Mouse (Mus musculus) heart, postnatal 0 days (tissue): ENCODE measurements around the gene Slc16a5. TPM values are rescaled to one million over a fixed set of nuclear protein-coding genes. Genes with fewer than 3 reads are reported as not detected.
A peak's percentile ranks its signal among the peaks of the same experiment; 100 is the strongest.
"Not testable (repeated sequence)": the region's sequence is repeated elsewhere in the genome, so short reads cannot be mapped to it uniquely, and the experiment has no call there.

Experiments used
- ATAC-seq: fragments of 200-750 bp; cut with Nextera tagmentation; 2 replicates; pipeline ENCODE4 v1.8.0; 2017; ENCODE audit warnings: low read depth, moderate number of reproducible peaks, moderate library complexity; ENCODE audit not compliant: insufficient read depth
- DNase-seq: peaks from one replicate; pipeline ENCODE4 v3.0.0-alpha.2; 2016; ENCODE audit warnings: low spot score
- H3K27ac ChIP-seq: fragments of 300-500 bp; sonication (generic); 2 replicates; pipeline ENCODE4 v1.5.1; 2014; ENCODE audit warnings: low read depth, mild to moderate bottlenecking
- H3K27me3 ChIP-seq: fragments of 300-500 bp; sonication (generic); 2 replicates; pipeline ENCODE4 v1.6.1; 2014; ENCODE audit warnings: low read length, mixed read lengths; ENCODE audit not compliant: control insufficient read depth, insufficient read depth
- H3K36me3 ChIP-seq: fragments of 300-500 bp; sonication (generic); replicated peaks from 2 replicates; pipeline ENCODE4 v1.6.1; 2014; ENCODE audit warnings: low read length, mixed read lengths; ENCODE audit not compliant: control insufficient read depth, insufficient read depth
- H3K4me1 ChIP-seq: fragments of 300-500 bp; sonication (generic); 2 replicates; pipeline ENCODE4 v1.6.1; 2014; ENCODE audit warnings: antibody characterized with exemption; ENCODE audit not compliant: control insufficient read depth, insufficient read depth
- H3K4me2 ChIP-seq: fragments of 300-500 bp; sonication (generic); 2 replicates; pipeline ENCODE4 v1.6.1; 2014; ENCODE audit warnings: low read depth, mild to moderate bottlenecking, low read length, moderate library complexity
- H3K4me3 ChIP-seq: fragments of 300-500 bp; sonication (generic); 2 replicates; pipeline ENCODE4 v1.5.1; 2014; ENCODE audit warnings: low read depth, low read length
- H3K9ac ChIP-seq: fragments of 300-500 bp; sonication (generic); replicated peaks from 2 replicates; pipeline ENCODE4 v1.6.1; 2014; ENCODE audit warnings: low read depth, low read length, mixed read lengths
- H3K9me3 ChIP-seq: fragments of 300-500 bp; sonication (generic); replicated peaks from 2 replicates; pipeline ENCODE4 v1.6.1; 2016; ENCODE audit warnings: low read length; ENCODE audit not compliant: control insufficient read depth
- CTCF ChIP-seq: IDR thresholded peaks from 2 replicates; pipeline ENCODE4 v1.5.1; 2016; ENCODE audit warnings: antibody characterized with exemption, control low read depth, low read depth
- EP300 ChIP-seq: IDR thresholded peaks from 2 replicates; pipeline ENCODE4 v1.6.1; 2016; ENCODE audit warnings: antibody characterized with exemption, low read depth
- WGBS: fragments of 180-500 bp; shearing (Covaris S2); extraction: QIAGEN DNeasy Blood & Tissue Kit; methylation state at CpG from one replicate; pipeline ENCODE4 v1.1.7; 2014; 5-methylcytosine and 5-hydroxymethylcytosine counted together
- polyA plus RNA-seq: library from polyadenylated mRNA; unstranded; fragments of >200 nt; fragmentation: Nextera tagmentation; extraction: Ambion mirVana; gene quantifications from 2 replicates; pipeline ENCODE4 v1.2.1, GENCODE M21; 2015
- total RNA-seq: library from RNA; depleted of rRNA; stranded (reverse); fragments of >200 nt; gene quantifications from 2 replicates; pipeline ENCODE4 v1.2.3, GENCODE M21; 2014; ENCODE audit warnings: low replicate concordance

Slc16a5 gene
- total and polyA plus RNA-seq, 2 experiments from 2014 or later, result 0.11 to 0.99 TPM

DNA sequence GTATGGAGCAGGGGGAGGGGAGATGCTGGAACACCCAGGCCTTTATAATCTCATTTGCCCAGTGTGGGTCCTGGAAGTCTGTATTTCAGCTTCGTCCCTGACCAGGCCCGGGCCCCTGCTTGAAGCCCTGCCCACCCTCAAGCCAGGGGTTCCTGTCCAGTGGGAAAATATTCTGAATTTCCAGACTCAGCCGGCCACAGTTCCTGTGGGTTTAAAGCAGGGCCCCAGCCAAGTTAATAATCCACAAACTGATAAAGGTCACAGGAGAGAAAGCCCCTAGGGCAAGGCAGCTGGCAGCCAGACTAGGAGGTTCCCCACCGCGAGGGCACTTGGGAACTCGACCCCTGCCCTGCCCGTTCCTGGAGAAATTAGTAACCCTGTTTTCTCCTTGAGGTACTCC lies 13.3 kb upstream of the Slc16a5 start:
- WGBS, result 70% methylated on average over 7 of the region's 7 CpGs
- Histone ChIP-seq H3K36me3 (no peaks in the 10 kb centered on the region), H3K4me2 (no peak overlapping the region), H3K4me3 (no peak overlapping the region), H3K9me3 (no peaks in the 10 kb centered on the region), H3K27me3 (no peaks in the 10 kb centered on the region), H3K27ac (no peak overlapping the region), H3K4me1 (peaks cover 24% of the 10 kb centered on the region), H3K9ac (no peak overlapping the region)
- DNase-seq (no peak), ATAC-seq (no peak)
- no peak for TF ChIP-seq EP300
- TF ChIP-seq CTCF, result no peak

DNA sequence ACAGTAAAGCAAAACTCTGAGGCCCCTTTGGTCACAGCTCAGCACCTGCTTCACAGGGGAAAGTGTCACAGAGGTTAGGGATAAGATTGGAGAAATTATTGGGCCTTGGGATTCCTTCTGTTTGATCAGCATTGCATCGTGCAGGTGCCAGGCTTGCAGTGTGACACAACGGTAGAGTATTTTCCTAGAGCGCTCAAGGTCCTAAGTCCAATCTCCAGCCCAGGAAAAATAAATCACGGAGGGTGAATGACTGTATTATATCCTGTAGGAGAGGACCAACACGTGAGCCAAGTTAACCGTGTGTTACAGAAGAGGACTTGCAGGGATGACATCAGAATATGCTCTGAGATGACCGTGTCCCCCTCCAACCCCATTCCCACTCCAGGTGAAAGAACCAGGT lies 12.1 kb upstream of the Slc16a5 start:
- H3K27ac ChIP-seq, result no peak overlapping the region
- H3K9me3 ChIP-seq, result no peaks in the 10 kb centered on the region
- H3K4me2 ChIP-seq, result no peak overlapping the region
- WGBS, result 82% methylated on average over 7 of the region's 7 CpGs
- H3K4me3 ChIP-seq, result no peak overlapping the region
- H3K36me3 ChIP-seq, result no peaks in the 10 kb centered on the region
- no peak overlapping the region for H3K9ac ChIP-seq
- no peaks in the 10 kb centered on the region for H3K27me3 ChIP-seq
- TF ChIP-seq EP300 (no peak), CTCF (no peak)
- H3K4me1 ChIP-seq, result peaks cover 24% of the 10 kb centered on the region
- ATAC-seq (no peak), DNase-seq (no peak)

DNA sequence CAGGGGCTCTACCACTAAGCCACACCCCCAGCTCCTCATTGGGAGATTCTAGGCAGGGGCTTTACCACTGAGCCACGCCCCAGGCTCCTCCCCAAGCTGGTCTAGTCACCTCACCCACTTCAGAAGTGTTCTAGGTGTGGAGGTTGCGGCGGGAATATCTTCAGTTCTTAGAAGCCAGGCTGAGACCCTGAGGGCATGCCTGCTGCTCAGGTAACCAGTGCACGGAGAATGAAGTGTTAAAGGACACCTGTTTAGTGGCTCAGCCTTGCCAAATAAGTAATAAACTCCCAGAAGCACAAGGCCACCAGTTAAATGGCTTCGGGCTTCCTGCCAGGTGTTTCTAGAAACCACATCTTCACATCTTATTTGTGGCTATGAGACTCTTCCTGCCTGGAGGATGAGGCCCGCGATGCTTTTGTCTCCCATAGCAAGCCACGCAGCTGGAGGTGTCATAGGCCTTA lies 10.5 kb upstream of the Slc16a5 start:
- Histone ChIP-seq H3K27ac (no peak overlapping the region; the same call in 1 of the 2 replicates), H3K4me1 (peaks cover 17% of the 10 kb centered on the region), H3K4me3 (no peak overlapping the region), H3K4me2 (no peak overlapping the region), H3K36me3 (no peaks in the 10 kb centered on the region), H3K9me3 (no peaks in the 10 kb centered on the region), H3K27me3 (no peaks in the 10 kb centered on the region), H3K9ac (no peak overlapping the region)
- WGBS, result 85% methylated on average over 8 of the region's 8 CpGs
- DNase-seq (no peak), ATAC-seq (no peak)
- no peak for TF ChIP-seq CTCF
- TF ChIP-seq EP300, result no peak

DNA sequence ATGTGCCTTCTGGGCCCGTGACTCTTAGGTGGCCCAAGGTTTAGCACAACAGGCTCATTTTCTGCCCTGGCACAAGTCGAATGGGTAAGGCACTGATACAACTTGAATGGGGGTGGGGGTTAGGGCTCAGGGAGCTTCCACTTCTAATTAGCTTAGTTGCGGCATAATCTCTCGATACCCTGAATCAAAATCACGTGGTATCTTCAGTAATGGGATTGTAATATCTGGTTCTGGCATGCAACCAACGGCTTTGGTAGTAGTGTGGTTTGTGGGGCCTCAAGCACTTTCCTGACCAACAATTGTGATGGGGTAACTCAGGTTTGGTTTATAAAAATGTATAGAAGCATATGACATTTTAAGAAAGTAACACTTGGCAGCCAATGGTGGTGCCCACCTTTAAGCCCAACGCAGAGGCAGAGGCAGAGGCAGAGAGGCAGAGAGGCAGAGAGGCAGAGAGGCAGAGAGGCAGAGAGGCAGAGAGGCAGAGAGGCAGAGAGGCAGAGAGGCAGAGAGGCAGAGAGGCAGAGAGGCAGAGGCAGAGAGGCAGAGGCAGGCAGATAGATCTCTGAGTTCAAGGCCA lies 9.9 kb upstream of the Slc16a5 start:
- Histone ChIP-seq H3K9me3 (no peaks in the 10 kb centered on the region), H3K4me1 (peaks cover 13% of the 10 kb centered on the region), H3K4me3 (no peak overlapping the region), H3K36me3 (no peaks in the 10 kb centered on the region), H3K27ac (no peak overlapping the region; the same call in 1 of the 2 replicates), H3K4me2 (no peak overlapping the region), H3K9ac (no peak overlapping the region), H3K27me3 (no peaks in the 10 kb centered on the region)
- TF ChIP-seq EP300, result no peak
- no peak for TF ChIP-seq CTCF
- DNase-seq (no peak), ATAC-seq (no peak)
- WGBS, result 79% methylated on average over 7 of the region's 7 CpGs

DNA sequence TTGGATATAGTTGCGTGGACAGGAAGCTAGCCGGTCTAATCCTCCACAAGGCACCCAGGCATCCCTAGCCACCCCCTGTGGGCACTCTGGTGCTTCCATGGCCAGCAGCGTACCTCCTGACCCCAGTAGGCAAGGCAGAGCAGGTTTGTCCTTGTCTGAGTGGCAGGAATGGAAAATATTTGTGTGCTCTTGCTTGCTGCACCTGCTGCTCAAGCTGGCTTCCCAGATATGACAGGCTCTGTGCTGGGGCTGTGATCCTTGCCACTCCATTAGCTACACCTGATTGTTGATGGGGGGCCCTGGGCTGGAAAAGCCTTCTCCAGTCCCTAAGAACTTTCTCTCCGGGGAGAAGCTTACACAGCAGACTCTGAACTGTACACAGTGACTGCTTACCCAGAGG lies 9.0 kb upstream of the Slc16a5 start:
- ATAC-seq, result no peak
- WGBS, result 53% methylated on average over 4 of the region's 4 CpGs

DNA sequence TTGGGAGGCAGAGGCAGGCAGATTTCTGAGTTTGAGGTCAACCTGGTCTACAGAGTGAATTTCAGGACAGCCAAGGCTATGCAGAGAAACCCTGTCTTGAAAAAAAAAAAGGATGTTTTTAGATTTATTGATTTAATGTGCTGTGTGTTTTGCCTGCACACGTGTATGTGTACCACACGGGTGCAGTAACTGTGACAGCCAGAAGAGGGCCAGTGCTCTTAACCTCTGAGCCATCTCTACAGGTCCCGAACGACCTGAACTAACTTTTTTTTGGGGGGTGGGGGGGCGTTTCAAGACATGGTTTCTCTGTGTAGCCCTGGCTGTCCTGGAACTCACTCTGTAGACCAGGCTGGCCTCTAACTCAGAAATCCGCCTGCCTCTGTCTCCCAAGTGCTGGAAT lies 7.5 kb upstream of the Slc16a5 start:
- not testable (repeated sequence) for H3K4me3 ChIP-seq, H3K27ac ChIP-seq, H3K27me3 ChIP-seq, H3K36me3 ChIP-seq, ATAC-seq, H3K9ac ChIP-seq, H3K4me2 ChIP-seq, DNase-seq, H3K4me1 ChIP-seq, H3K9me3 ChIP-seq
- 83% methylated on average over 6 of the region's 6 CpGs for WGBS

More for the DNA sequence above, 9.0 kb upstream of the Slc16a5 start:
- no peak for DNase-seq
- peaks cover 9% of the 10 kb centered on the region for H3K4me1 ChIP-seq
- peak overlapping the region; percentile 39; the same call in 1 of the 2 replicates for H3K27ac ChIP-seq
- no peaks in the 10 kb centered on the region for H3K9me3 ChIP-seq
- H3K4me3 ChIP-seq, result no peak overlapping the region
- H3K36me3 ChIP-seq, result no peaks in the 10 kb centered on the region
- H3K4me2 ChIP-seq, result no peak overlapping the region
- TF ChIP-seq CTCF (no peak), EP300 (no peak)
- H3K27me3 ChIP-seq, result no peaks in the 10 kb centered on the region
- H3K9ac ChIP-seq, result no peak overlapping the region
